Mouse (Mus musculus) heart, adult 2 months (tissue): ENCODE measurements at regions not wholly inside any gene's neighbourhood (a gene's known extent, or its start where the extent isn't known, plus 50 kb on each side); places are given as distances from the start of the nearest gene placed in this dataset.

Experiments
- DNase-seq, 2 experiments: peaks; one replicate each; pipeline ENCODE4 v3.0.0; 2021
- H3K27ac ChIP-seq: fragments of 200-600 bp; 2 replicates; pipeline ENCODE4 v1.8.1; 2022
- H3K27me3 ChIP-seq: fragments of 200-500 bp; 2 replicates; pipeline ENCODE4 v1.6.1; 2012; ENCODE audit warnings: mild to moderate bottlenecking, low read length, inconsistent platforms, mixed read lengths; ENCODE audit not compliant: control insufficient read depth, insufficient read depth
- H3K36me3 ChIP-seq: fragments of 200-500 bp; 2 replicates; pipeline ENCODE4 v1.6.1; 2012; ENCODE audit warnings: low read length, inconsistent platforms; ENCODE audit not compliant: control insufficient read depth, insufficient read depth
- H3K4me1 ChIP-seq: fragments of 200-500 bp; 2 replicates; pipeline ENCODE4 v1.6.1; 2011; ENCODE audit warnings: low read length; ENCODE audit not compliant: control insufficient read depth, insufficient read depth
- H3K4me3 ChIP-seq: fragments of 200-600 bp; 2 replicates; pipeline ENCODE4 v1.8.1; 2022
- H3K79me2 ChIP-seq: fragments of 200-500 bp; replicated peaks from 2 replicates; pipeline ENCODE4 v1.6.1; 2012; ENCODE audit warnings: mild to moderate bottlenecking, inconsistent platforms, low read length, moderate library complexity, mixed read lengths; ENCODE audit not compliant: control insufficient read depth, insufficient read depth
- H3K9ac ChIP-seq: fragments of 200-500 bp; 2 replicates; pipeline ENCODE4 v1.6.1; 2012; ENCODE audit warnings: low read depth, mild to moderate bottlenecking, control low read depth, inconsistent platforms, low read length, mixed read lengths
- CTCF ChIP-seq: fragments of 200-600 bp; IDR thresholded peaks from 2 replicates; pipeline ENCODE4 v1.8.1; 2022; ENCODE audit warnings: antibody characterized with exemption, mild to moderate bottlenecking, moderate library complexity
- EP300 ChIP-seq: fragments of 200-500 bp; IDR thresholded peaks from 2 replicates; pipeline ENCODE4 v1.6.1; 2011; ENCODE audit warnings: low read depth, low read length, control low read depth; ENCODE audit not compliant: insufficient read depth
- POLR2A ChIP-seq: fragments of 200-500 bp; IDR thresholded peaks from 2 replicates; pipeline ENCODE4 v1.6.1; 2011; ENCODE audit warnings: mild to moderate bottlenecking, low read depth, low read length, control low read depth; ENCODE audit not compliant: insufficient read depth
- WGBS: fragments of 180-500 bp; shearing (Covaris S2); methylation state at CpG from one replicate; pipeline ENCODE4 v1.1.7; 2018; 5-methylcytosine and 5-hydroxymethylcytosine counted together
- intact Hi-C: fragments of 180-260 bp; cut with DNase I; formaldehyde crosslinking; loops from one replicate; pipeline ENCODE4 v1.15.1; 2025

GRCm38 (mm10) chrX:70682194-70682593, 205.2 kb upstream of the Tmem185a start:
- no peak overlapping the region for H3K27ac ChIP-seq
- 55% methylated on average over 3 of the region's 3 CpGs for WGBS
- no peak for DNase-seq
- no peak overlapping the region for H3K9ac ChIP-seq
- TF ChIP-seq EP300 (no peak), POLR2A (no peak), CTCF (no peak)
- H3K4me3 ChIP-seq: no peak overlapping the region
- no peaks in the 10 kb centered on the region for H3K4me1 ChIP-seq
- intact Hi-C loops: no loop called here
- H3K27me3 ChIP-seq: no peaks in the 10 kb centered on the region
- H3K79me2 ChIP-seq: no peaks in the 10 kb centered on the region
- H3K36me3 ChIP-seq: no peaks in the 10 kb centered on the region

- no peak for TF ChIP-seq CTCF
- no peak for TF ChIP-seq EP300
- no peak for TF ChIP-seq POLR2A
- no peak for DNase-seq
- Histone ChIP-seq H3K4me3 (no peak overlapping the region), H3K27ac (no peak overlapping the region), H3K36me3 (no peaks in the 10 kb centered on the region), H3K27me3 (no peaks in the 10 kb centered on the region), H3K79me2 (no peaks in the 10 kb centered on the region), H3K9ac (no peak overlapping the region), H3K4me1 (no peaks in the 10 kb centered on the region)
- 72% methylated on average over 3 of the region's 3 CpGs for WGBS
- intact Hi-C loops: no loop called here
Measured at GRCm38 (mm10) chrX:70667092-70667491, 190.1 kb upstream of the Tmem185a start.
